Mouse (Mus musculus): ENCODE measurements around the gene Col11a2.

DNA sequence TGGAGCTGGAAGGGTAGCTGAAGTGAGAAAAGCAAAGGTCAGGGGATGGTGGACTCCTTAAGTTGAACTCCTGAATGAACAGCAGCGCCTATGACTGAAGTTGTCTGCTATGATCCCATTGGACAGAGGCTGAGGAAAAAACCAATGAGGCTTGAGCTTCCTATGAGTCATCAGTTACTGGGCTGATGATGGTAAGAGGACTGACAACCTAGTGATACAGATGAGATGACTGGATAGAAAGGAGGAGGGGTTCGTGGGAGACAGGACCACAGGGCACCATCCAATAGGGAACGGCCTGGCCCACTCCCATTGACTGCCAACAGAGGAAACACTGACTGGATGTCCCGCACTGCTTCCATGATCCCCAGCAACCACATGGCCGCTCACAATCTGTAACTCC lies 40.4 kb downstream of the Col11a2 start:
- TF ChIP-seq CTCF (IDR thresholded peaks at IDR 0.05; ENCODE audit: extremely low read depth, insufficient read depth, low read length) (no peak), POLR2A (IDR thresholded peaks at IDR 0.05; ENCODE audit: extremely low read depth, insufficient read depth, low read length) (no peak)

Data from cortical plate, adult 2 months (tissue).